Mouse (Mus musculus): ENCODE measurements around the gene Vwa1. TPM values are rescaled to one million over a fixed set of nuclear protein-coding genes. Genes with fewer than 3 reads are reported as not detected.
A peak's percentile ranks its signal among the peaks of the same experiment; 100 is the strongest.

Vwa1 gene
- polyA plus RNA-seq, 1 experiment from 2014 or later, result 14.8 TPM

DNA sequence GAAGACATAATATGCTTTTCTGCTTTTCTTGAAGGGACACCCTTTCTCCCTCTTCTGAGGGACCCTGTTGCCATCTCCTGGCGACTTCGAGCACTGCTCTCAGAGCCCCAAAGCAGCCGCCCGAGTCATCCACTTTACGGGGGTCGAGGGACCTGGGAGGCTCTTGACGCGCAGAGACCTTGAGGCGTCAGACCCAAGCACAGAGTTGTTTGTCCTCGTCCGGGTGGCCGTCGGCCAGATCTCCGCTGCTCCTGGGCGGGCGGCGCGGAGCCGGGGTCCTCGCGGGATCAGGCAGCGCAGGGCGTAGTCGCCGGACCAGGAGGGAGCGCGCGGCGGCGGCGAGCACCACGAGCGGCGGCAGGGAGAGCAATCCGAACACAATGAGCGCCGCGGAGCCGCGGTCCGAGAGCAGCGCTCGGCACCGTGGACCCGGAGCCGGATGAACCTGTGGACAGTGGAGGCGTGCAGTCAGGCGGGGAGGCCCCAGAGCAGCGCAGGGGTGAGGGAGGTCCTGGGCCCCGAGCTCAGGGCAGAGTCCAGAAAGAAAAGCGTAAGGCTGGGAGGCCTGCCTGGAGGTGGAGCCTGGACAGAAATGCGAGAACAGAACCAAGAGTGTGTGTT lies 9.7 kb upstream of the Vwa1 start:
- H3K4me2 ChIP-seq (ENCODE audit: low read length), result peak overlapping the region; percentile 83
- peak overlapping the region; percentile 80 for H3K27ac ChIP-seq
- H3K4me1 ChIP-seq (replicated peaks; ENCODE audit: insufficient read depth, low read length), result peaks cover 3% of the 10 kb centered on the region; the same call in 1 of the 2 replicates
- H3K9ac ChIP-seq (ENCODE audit: low read depth, low read length), result peak overlapping the region; percentile 68
- peak; percentile 80 for TF ChIP-seq CTCF (IDR thresholded peaks at IDR 0.05; ENCODE audit: low read depth)
- H3K36me3 ChIP-seq (ENCODE audit: insufficient read depth, low read length), result no peaks in the 10 kb centered on the region
- peak overlapping the region; percentile 45 for H3K4me3 ChIP-seq (replicated peaks; ENCODE audit: low read depth, low read length)
- under 1% methylated on average over 52 of the region's 52 CpGs for WGBS
- peak; percentile 92 for DNase-seq (ENCODE audit: low spot score)
- no peaks in the 10 kb centered on the region for H3K9me3 ChIP-seq (replicated peaks; ENCODE audit: low read length)
- H3K27me3 ChIP-seq (ENCODE audit: insufficient read depth, low read length), result no peaks in the 10 kb centered on the region
- ATAC-seq (replicated peaks; ENCODE audit: low FRiP score, low read depth), result peak; percentile 89

DNA sequence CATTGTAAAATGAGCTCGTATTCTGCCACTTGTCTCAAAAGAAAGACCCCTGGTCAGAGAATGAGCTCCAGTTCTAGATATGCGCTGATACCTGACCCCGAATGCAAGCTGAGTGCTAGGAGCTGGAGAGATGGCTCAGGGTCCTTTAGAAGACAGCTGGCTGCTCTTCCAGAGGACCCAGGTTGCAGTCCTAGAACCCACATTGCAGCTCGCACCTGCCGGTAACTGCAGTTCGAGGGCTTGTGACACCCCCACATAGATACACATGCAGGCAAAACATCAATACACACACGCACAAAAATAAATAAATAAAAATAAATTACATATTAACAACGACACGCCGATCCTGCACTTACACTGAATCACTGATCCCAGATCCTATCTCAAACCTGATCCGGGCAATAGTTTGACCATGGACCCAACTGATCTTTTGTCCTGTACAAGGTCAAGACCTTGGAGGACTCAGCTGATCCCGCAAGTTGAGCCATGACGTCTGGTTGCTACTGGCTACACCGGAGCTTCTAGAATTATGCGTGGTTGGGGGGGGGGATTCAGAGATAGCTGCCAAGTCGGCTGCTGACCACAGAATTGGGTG lies 9.1 kb upstream of the Vwa1 start:
- Histone ChIP-seq H3K27ac (peak overlapping the region; percentile 80; the same call in 1 of the 2 replicates), H3K9ac (ENCODE audit: low read depth, low read length) (peak overlapping the region; percentile 68)
- no peak for ATAC-seq (replicated peaks; ENCODE audit: low FRiP score, low read depth)

DNA sequence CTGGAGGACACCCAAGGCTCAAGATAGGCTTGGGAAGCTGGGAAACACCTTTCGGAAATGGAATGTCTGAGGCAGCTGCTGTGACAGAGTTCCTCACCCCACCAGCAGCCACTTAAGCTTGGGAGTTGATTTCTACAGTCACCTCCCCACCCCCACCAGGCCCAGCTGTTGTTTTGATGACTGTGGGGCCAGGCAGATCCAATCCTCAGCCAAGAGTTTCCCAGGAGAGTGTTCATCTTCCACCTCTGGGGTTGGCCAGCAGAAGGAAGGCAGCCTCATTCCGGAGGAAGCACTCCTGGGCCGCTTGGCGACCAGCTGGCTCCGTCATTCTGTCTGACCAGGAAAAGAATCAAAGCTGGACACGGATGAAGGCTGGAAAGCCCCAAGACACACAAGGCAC lies 6.4 kb upstream of the Vwa1 start:
- no peaks in the 10 kb centered on the region for H3K9me3 ChIP-seq (replicated peaks; ENCODE audit: low read length)
- H3K36me3 ChIP-seq (ENCODE audit: insufficient read depth, low read length), result no peaks in the 10 kb centered on the region
- H3K27ac ChIP-seq, result peak overlapping the region; percentile 26; the same call in 1 of the 2 replicates
- H3K27me3 ChIP-seq (ENCODE audit: insufficient read depth, low read length), result no peaks in the 10 kb centered on the region; the same call in 1 of the 2 replicates
- no peak overlapping the region for H3K4me3 ChIP-seq (replicated peaks; ENCODE audit: low read depth, low read length)
- 13% methylated on average over 6 of the region's 6 CpGs for WGBS
- H3K4me1 ChIP-seq (replicated peaks; ENCODE audit: insufficient read depth, low read length), result peaks cover 3% of the 10 kb centered on the region; the same call in 1 of the 2 replicates
- no peak overlapping the region; the same call in 1 of the 2 replicates for H3K9ac ChIP-seq (ENCODE audit: low read depth, low read length)
- no peak overlapping the region for H3K4me2 ChIP-seq (ENCODE audit: low read length)
- ATAC-seq (replicated peaks; ENCODE audit: low FRiP score, low read depth) (0 out of 2 replicates have a peak, but pooled peaks have one; percentile 12), DNase-seq (ENCODE audit: low spot score) (peak; percentile 69)
- TF ChIP-seq CTCF (IDR thresholded peaks at IDR 0.05; ENCODE audit: low read depth), result no peak

More for the DNA sequence above, 9.1 kb upstream of the Vwa1 start:
- peak overlapping the region; percentile 83 for H3K4me2 ChIP-seq (ENCODE audit: low read length)
- no peaks in the 10 kb centered on the region for H3K9me3 ChIP-seq (replicated peaks; ENCODE audit: low read length)
- no peaks in the 10 kb centered on the region for H3K36me3 ChIP-seq (ENCODE audit: insufficient read depth, low read length)
- peaks cover 3% of the 10 kb centered on the region; the same call in 1 of the 2 replicates for H3K4me1 ChIP-seq (replicated peaks; ENCODE audit: insufficient read depth, low read length)
- WGBS, result 30% methylated on average over 16 of the region's 16 CpGs
- TF ChIP-seq CTCF (IDR thresholded peaks at IDR 0.05; ENCODE audit: low read depth), result no peak
- DNase-seq (ENCODE audit: low spot score), result no peak
- H3K4me3 ChIP-seq (replicated peaks; ENCODE audit: low read depth, low read length), result peak overlapping the region; percentile 45
- H3K27me3 ChIP-seq (ENCODE audit: insufficient read depth, low read length), result no peaks in the 10 kb centered on the region

GRCm38 (mm10) chr4:155779498-155779897 lies 5.0 kb upstream of the Vwa1 start:
- no peak for ATAC-seq (replicated peaks; ENCODE audit: low FRiP score, low read depth)
- no peak overlapping the region for H3K4me2 ChIP-seq (ENCODE audit: low read length)
- no peak for TF ChIP-seq CTCF (IDR thresholded peaks at IDR 0.05; ENCODE audit: low read depth)

GRCm38 (mm10) chr4:155777816-155778215 lies 3.3 kb upstream of the Vwa1 start:
- H3K27ac ChIP-seq, result no peak overlapping the region
- no peak for DNase-seq (ENCODE audit: low spot score)
- WGBS, result 84% methylated on average over 2 of the region's 2 CpGs

More at GRCm38 (mm10) chr4:155779498-155779897, 5.0 kb upstream of the Vwa1 start:
- H3K4me1 ChIP-seq (replicated peaks; ENCODE audit: insufficient read depth, low read length), result peaks cover 3% of the 10 kb centered on the region
- no peak overlapping the region for H3K27ac ChIP-seq
- no peaks in the 10 kb centered on the region for H3K36me3 ChIP-seq (ENCODE audit: insufficient read depth, low read length)
- H3K4me3 ChIP-seq (replicated peaks; ENCODE audit: low read depth, low read length), result no peak overlapping the region
- H3K27me3 ChIP-seq (ENCODE audit: insufficient read depth, low read length), result no peaks in the 10 kb centered on the region; the same call in 1 of the 2 replicates
- no peak for DNase-seq (ENCODE audit: low spot score)
- WGBS, result 83% methylated on average over 4 of the region's 4 CpGs
- H3K9ac ChIP-seq (ENCODE audit: low read depth, low read length), result no peak overlapping the region
- H3K9me3 ChIP-seq (replicated peaks; ENCODE audit: low read length), result no peaks in the 10 kb centered on the region

DNA sequence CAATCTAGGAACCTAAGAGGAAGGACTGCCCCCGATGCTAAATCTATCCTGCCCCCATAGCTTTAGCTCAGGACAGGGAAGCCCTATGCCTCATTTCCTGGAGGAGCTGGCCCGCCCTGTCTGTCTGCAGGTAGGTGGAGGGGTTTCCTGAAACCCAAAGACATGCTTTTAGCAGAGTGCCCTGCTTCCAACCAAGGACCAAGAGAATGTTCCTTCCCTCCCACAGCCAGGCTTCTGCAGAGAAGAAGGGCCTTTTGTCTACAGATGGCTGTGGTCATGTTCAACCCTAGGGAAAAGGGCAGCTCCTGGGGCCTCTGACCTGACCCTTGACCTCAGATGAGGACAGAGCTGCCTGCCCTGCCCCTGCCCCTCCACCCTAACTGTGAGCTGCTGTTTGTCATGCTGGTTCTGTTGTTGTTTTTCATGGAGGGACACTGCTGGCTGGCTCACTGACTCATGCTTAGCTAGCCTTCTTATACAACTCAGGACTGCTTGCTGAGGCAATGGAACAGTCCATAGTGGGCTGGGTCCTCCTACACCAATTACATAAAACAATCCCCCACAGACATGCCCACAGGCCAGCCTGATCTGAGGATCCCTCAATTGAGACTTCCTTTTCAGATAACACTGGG lies 2.3 kb upstream of the Vwa1 start:
- Histone ChIP-seq H3K4me2 (ENCODE audit: low read length) (no peak overlapping the region), H3K9ac (ENCODE audit: low read depth, low read length) (no peak overlapping the region), H3K36me3 (ENCODE audit: insufficient read depth, low read length) (no peaks in the 10 kb centered on the region), H3K4me3 (replicated peaks; ENCODE audit: low read depth, low read length) (no peak overlapping the region), H3K9me3 (replicated peaks; ENCODE audit: low read length) (no peaks in the 10 kb centered on the region), H3K4me1 (replicated peaks; ENCODE audit: insufficient read depth, low read length) (peaks cover 10% of the 10 kb centered on the region), H3K27me3 (ENCODE audit: insufficient read depth, low read length) (no peaks in the 10 kb centered on the region; the same call in 1 of the 2 replicates), H3K27ac (no peak overlapping the region)
- WGBS, result 47% methylated on average over 2 of the region's 2 CpGs
- ATAC-seq (replicated peaks; ENCODE audit: low FRiP score, low read depth) (no peak), DNase-seq (ENCODE audit: low spot score) (no peak)
- no peak for TF ChIP-seq CTCF (IDR thresholded peaks at IDR 0.05; ENCODE audit: low read depth)

More at GRCm38 (mm10) chr4:155777816-155778215, 3.3 kb upstream of the Vwa1 start:
- Histone ChIP-seq H3K9ac (ENCODE audit: low read depth, low read length) (no peak overlapping the region), H3K4me1 (replicated peaks; ENCODE audit: insufficient read depth, low read length) (peaks cover 7% of the 10 kb centered on the region), H3K4me3 (replicated peaks; ENCODE audit: low read depth, low read length) (no peak overlapping the region), H3K36me3 (ENCODE audit: insufficient read depth, low read length) (no peaks in the 10 kb centered on the region), H3K9me3 (replicated peaks; ENCODE audit: low read length) (no peaks in the 10 kb centered on the region), H3K4me2 (ENCODE audit: low read length) (no peak overlapping the region), H3K27me3 (ENCODE audit: insufficient read depth, low read length) (no peaks in the 10 kb centered on the region; the same call in 1 of the 2 replicates)
- TF ChIP-seq CTCF (IDR thresholded peaks at IDR 0.05; ENCODE audit: low read depth), result no peak
- no peak for ATAC-seq (replicated peaks; ENCODE audit: low FRiP score, low read depth)

Measured in kidney, postnatal 0 days (tissue).